Mouse (Mus musculus) brain, embryonic 14.5 days (tissue): Measurements from ENCODE around the gene Ly6g6f.

Experiments
- CTCF ChIP-seq: fragments of 200-500 bp; IDR thresholded peaks from 2 replicates; pipeline ENCODE4 v1.5.1; 2012; ENCODE audit warnings: inconsistent platforms, mild to moderate bottlenecking, moderate library complexity, borderline replicate concordance; ENCODE audit not compliant: insufficient read depth, insufficient read length; ENCODE audit errors: extremely low read depth
- POLR2A ChIP-seq: fragments of 200-500 bp; IDR thresholded peaks from 2 replicates; pipeline ENCODE4 v1.6.1; 2012; ENCODE audit warnings: mild to moderate bottlenecking, inconsistent platforms, borderline replicate concordance; ENCODE audit not compliant: poor library complexity, insufficient read depth, insufficient read length, severe bottlenecking; ENCODE audit errors: extremely low read depth

DNA sequence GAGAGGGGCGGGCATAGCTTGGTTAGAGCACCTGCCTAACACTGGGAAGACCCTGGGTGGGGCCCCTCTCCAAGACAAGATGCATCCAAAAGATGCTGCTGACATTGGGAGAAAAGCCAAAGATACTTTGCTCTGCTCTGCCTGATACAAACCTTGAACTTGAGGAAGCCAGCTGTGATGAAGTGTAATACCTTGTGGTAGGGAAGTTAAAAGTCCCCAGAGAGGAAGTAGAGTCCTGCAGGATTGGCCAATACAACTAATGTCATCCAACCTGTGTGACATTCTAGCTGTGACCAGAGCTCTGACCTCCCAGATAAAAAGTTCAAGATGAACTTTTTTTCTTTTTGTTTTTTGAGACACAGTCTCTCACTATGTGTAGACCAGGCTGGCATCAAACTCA is 39.7 kb upstream of the Ly6g6f start:
- no peak for TF ChIP-seq CTCF
- TF ChIP-seq POLR2A, result no peak
